Mouse (Mus musculus): ENCODE measurements around the gene Gm36210. TPM values are rescaled to one million over a fixed set of nuclear protein-coding genes. Genes with fewer than 3 reads are reported as not detected.

Gene Gm36210
- polyA plus RNA-seq, 1 experiment from 2014 or later = 0.60 TPM

GRCm38 (mm10) chr7:4919096-4919495 is 12.8 kb upstream of the Gm36210 start:
- Histone ChIP-seq H3K9ac (replicated peaks; ENCODE audit: low read depth, low read length) (no peak overlapping the region), H3K9me3 (ENCODE audit: control insufficient read depth, low read length) (no peaks in the 10 kb centered on the region), H3K4me1 (replicated peaks; ENCODE audit: control insufficient read depth, insufficient read depth, low read length) (peaks cover 45% of the 10 kb centered on the region), H3K27ac (ENCODE audit: low read length) (no peak overlapping the region), H3K27me3 (replicated peaks; ENCODE audit: control insufficient read depth, insufficient read depth, low read length) (no peaks in the 10 kb centered on the region), H3K4me2 (ENCODE audit: low read length) (no peak overlapping the region), H3K4me3 (replicated peaks; ENCODE audit: low read length) (no peak overlapping the region), H3K36me3 (ENCODE audit: control insufficient read depth, insufficient read depth) (peaks cover 19% of the 10 kb centered on the region)
- 89% methylated on average over 21 of the region's 21 CpGs for WGBS
- ATAC-seq = no peak

GRCm38 (mm10) chr7:4918681-4919080 is 12.4 kb upstream of the Gm36210 start:
- H3K27ac ChIP-seq (ENCODE audit: low read length) = no peak overlapping the region
- peaks cover 41% of the 10 kb centered on the region for H3K4me1 ChIP-seq (replicated peaks; ENCODE audit: control insufficient read depth, insufficient read depth, low read length)
- no peak overlapping the region for H3K4me2 ChIP-seq (ENCODE audit: low read length)
- ATAC-seq = no peak
- H3K9ac ChIP-seq (replicated peaks; ENCODE audit: low read depth, low read length) = no peak overlapping the region
- WGBS = 92% methylated on average over 15 of the region's 15 CpGs
- peaks cover 19% of the 10 kb centered on the region for H3K36me3 ChIP-seq (ENCODE audit: control insufficient read depth, insufficient read depth)
- H3K27me3 ChIP-seq (replicated peaks; ENCODE audit: control insufficient read depth, insufficient read depth, low read length) = no peaks in the 10 kb centered on the region
- no peak overlapping the region for H3K4me3 ChIP-seq (replicated peaks; ENCODE audit: low read length)
- H3K9me3 ChIP-seq (ENCODE audit: control insufficient read depth, low read length) = no peaks in the 10 kb centered on the region

GRCm38 (mm10) chr7:4917494-4917893 is 11.2 kb upstream of the Gm36210 start:
- no peak overlapping the region for H3K4me2 ChIP-seq (ENCODE audit: low read length)
- H3K27me3 ChIP-seq (replicated peaks; ENCODE audit: control insufficient read depth, insufficient read depth, low read length) = no peaks in the 10 kb centered on the region
- H3K9ac ChIP-seq (replicated peaks; ENCODE audit: low read depth, low read length) = no peak overlapping the region
- ATAC-seq = no peak
- peaks cover 19% of the 10 kb centered on the region for H3K36me3 ChIP-seq (ENCODE audit: control insufficient read depth, insufficient read depth)
- no peak overlapping the region for H3K4me3 ChIP-seq (replicated peaks; ENCODE audit: low read length)
- no peak overlapping the region for H3K27ac ChIP-seq (ENCODE audit: low read length)
- no peaks in the 10 kb centered on the region for H3K9me3 ChIP-seq (ENCODE audit: control insufficient read depth, low read length)
- WGBS = 85% methylated on average over 2 of the region's 2 CpGs
- H3K4me1 ChIP-seq (replicated peaks; ENCODE audit: control insufficient read depth, insufficient read depth, low read length) = peaks cover 29% of the 10 kb centered on the region

- Histone ChIP-seq H3K4me3 (replicated peaks; ENCODE audit: low read length) (peak overlapping the region; percentile 72), H3K36me3 (ENCODE audit: control insufficient read depth, insufficient read depth) (peaks cover 17% of the 10 kb centered on the region), H3K4me1 (replicated peaks; ENCODE audit: control insufficient read depth, insufficient read depth, low read length) (peaks cover 17% of the 10 kb centered on the region), H3K4me2 (ENCODE audit: low read length) (peak overlapping the region; percentile 80), H3K9ac (replicated peaks; ENCODE audit: low read depth, low read length) (peak overlapping the region; percentile 90), H3K9me3 (ENCODE audit: control insufficient read depth, low read length) (no peaks in the 10 kb centered on the region), H3K27me3 (replicated peaks; ENCODE audit: control insufficient read depth, insufficient read depth, low read length) (no peaks in the 10 kb centered on the region), H3K27ac (ENCODE audit: low read length) (peak overlapping the region; percentile 97)
- ATAC-seq = peak; percentile 60
- 14% methylated on average over 14 of the region's 14 CpGs for WGBS
Observed at GRCm38 (mm10) chr7:4915669-4916416, 9.5 kb upstream of the Gm36210 start.

- Histone ChIP-seq H3K36me3 (ENCODE audit: control insufficient read depth, insufficient read depth) (peaks cover 10% of the 10 kb centered on the region), H3K4me3 (replicated peaks; ENCODE audit: low read length) (peak within 1 kb of the TSS; percentile 72), H3K4me1 (replicated peaks; ENCODE audit: control insufficient read depth, insufficient read depth, low read length) (peaks cover 17% of the 10 kb centered on the region), H3K9ac (replicated peaks; ENCODE audit: low read depth, low read length) (peak within 1 kb of the TSS; percentile 90), H3K9me3 (ENCODE audit: control insufficient read depth, low read length) (no peaks in the 10 kb centered on the region), H3K27me3 (replicated peaks; ENCODE audit: control insufficient read depth, insufficient read depth, low read length) (no peaks in the 10 kb centered on the region), H3K4me2 (ENCODE audit: low read length) (peak within 1 kb of the TSS; percentile 80), H3K27ac (ENCODE audit: low read length) (peak within 1 kb of the TSS; percentile 97)
- peak; percentile 91 for ATAC-seq
- WGBS = under 1% methylated on average over 55 of the region's 56 CpGs
Observed at GRCm38 (mm10) chr7:4915007-4915665, 8.8 kb upstream of the Gm36210 start, which contains the start of gene Zfp628. Gene Zfp628, plus strand, starts transcription at chr7:4915217.

- Histone ChIP-seq H3K4me2 (ENCODE audit: low read length) (no peak overlapping the region), H3K4me3 (replicated peaks; ENCODE audit: low read length) (no peak overlapping the region), H3K9ac (replicated peaks; ENCODE audit: low read depth, low read length) (no peak overlapping the region), H3K27me3 (replicated peaks; ENCODE audit: control insufficient read depth, insufficient read depth, low read length) (no peaks in the 10 kb centered on the region), H3K36me3 (ENCODE audit: control insufficient read depth, insufficient read depth) (no peaks in the 10 kb centered on the region), H3K27ac (ENCODE audit: low read length) (no peak overlapping the region), H3K9me3 (ENCODE audit: control insufficient read depth, low read length) (no peaks in the 10 kb centered on the region), H3K4me1 (replicated peaks; ENCODE audit: control insufficient read depth, insufficient read depth, low read length) (peaks cover 17% of the 10 kb centered on the region)
- no peak for ATAC-seq
- WGBS = 63% methylated on average over 5 of the region's 5 CpGs
Observed at GRCm38 (mm10) chr7:4912248-4912647, 5.9 kb upstream of the Gm36210 start.

GRCm38 (mm10) chr7:4911561-4911960 is 5.2 kb upstream of the Gm36210 start:
- Histone ChIP-seq H3K4me2 (ENCODE audit: low read length) (no peak overlapping the region), H3K9ac (replicated peaks; ENCODE audit: low read depth, low read length) (no peak overlapping the region), H3K4me1 (replicated peaks; ENCODE audit: control insufficient read depth, insufficient read depth, low read length) (peaks cover 12% of the 10 kb centered on the region), H3K36me3 (ENCODE audit: control insufficient read depth, insufficient read depth) (no peaks in the 10 kb centered on the region), H3K27ac (ENCODE audit: low read length) (no peak overlapping the region), H3K27me3 (replicated peaks; ENCODE audit: control insufficient read depth, insufficient read depth, low read length) (no peaks in the 10 kb centered on the region), H3K4me3 (replicated peaks; ENCODE audit: low read length) (no peak overlapping the region), H3K9me3 (ENCODE audit: control insufficient read depth, low read length) (no peaks in the 10 kb centered on the region)
- 34% methylated on average over 9 of the region's 9 CpGs for whole genome bisulfite sequencing
- no peak for ATAC-seq

- Histone ChIP-seq H3K4me3 (replicated peaks; ENCODE audit: low read length) (no peak overlapping the region), H3K4me1 (replicated peaks; ENCODE audit: control insufficient read depth, insufficient read depth, low read length) (peaks cover 14% of the 10 kb centered on the region)
- 54% methylated on average over 9 of the region's 9 CpGs for WGBS
Observed at GRCm38 (mm10) chr7:4902404-4902803, 3.9 kb downstream of the Gm36210 start.

GRCm38 (mm10) chr7:4901171-4901570 is 5.1 kb downstream of the Gm36210 start:
- WGBS = 47% methylated on average over 8 of the region's 8 CpGs
- Histone ChIP-seq H3K9ac (replicated peaks; ENCODE audit: low read depth, low read length) (no peak overlapping the region), H3K27ac (ENCODE audit: low read length) (no peak overlapping the region), H3K27me3 (replicated peaks; ENCODE audit: control insufficient read depth, insufficient read depth, low read length) (no peaks in the 10 kb centered on the region), H3K4me2 (ENCODE audit: low read length) (no peak overlapping the region), H3K9me3 (ENCODE audit: control insufficient read depth, low read length) (no peaks in the 10 kb centered on the region), H3K4me1 (replicated peaks; ENCODE audit: control insufficient read depth, insufficient read depth, low read length) (peaks cover 10% of the 10 kb centered on the region), H3K36me3 (ENCODE audit: control insufficient read depth, insufficient read depth) (no peaks in the 10 kb centered on the region), H3K4me3 (replicated peaks; ENCODE audit: low read length) (no peak overlapping the region)
- ATAC-seq = no peak

More at GRCm38 (mm10) chr7:4902404-4902803, 3.9 kb downstream of the Gm36210 start:
- H3K4me2 ChIP-seq (ENCODE audit: low read length) = no peak overlapping the region
- no peaks in the 10 kb centered on the region for H3K27me3 ChIP-seq (replicated peaks; ENCODE audit: control insufficient read depth, insufficient read depth, low read length)
- H3K36me3 ChIP-seq (ENCODE audit: control insufficient read depth, insufficient read depth) = no peaks in the 10 kb centered on the region
- no peaks in the 10 kb centered on the region for H3K9me3 ChIP-seq (ENCODE audit: control insufficient read depth, low read length)
- no peak overlapping the region for H3K27ac ChIP-seq (ENCODE audit: low read length)
- H3K9ac ChIP-seq (replicated peaks; ENCODE audit: low read depth, low read length) = no peak overlapping the region
- no peak for ATAC-seq

Data from forebrain, embryonic 16.5 days (tissue).